In genomic region chr1:81307407-81307806, GRCm38 (mm10) we compare ENCODE assay signal across 13 mouse cellular contexts.
DNase-seq lines count a peak whose midpoint lies in the region; ATAC-seq and TF ChIP-seq lines count a peak whose summit lies in the region.
"Had no signal": no experiment of that assay in that cellular context is flagged by ENCODE, and none has a peak within 500 bp of the region (broad histone marks: within the 10 kb centered on the region; RNA-seq: fewer than 3 reads in every experiment).

No protein-coding gene starts in this region.

- ATAC-seq in lung, postnatal 0 days, result no peak
- ATAC-seq: CD4-positive, CD25-positive, alpha-beta regulatory T cell, adult 4 months; liver, embryonic 12.5 days had no signal

- H3K79me2 ChIP-seq in heart, adult 2 months (replicated peaks; ENCODE audit: control insufficient read depth, insufficient read depth, low read length), result no peaks in the 10 kb centered on the region

- no peak for DNase-seq in heart, adult 2 months
- DNase-seq in heart, postnatal 4 days, result no peak
- no peak for DNase-seq in lung, postnatal 0 days (ENCODE audit: low spot score)
- DNase-seq in lung, postnatal 4 days, result no peak
- DNase-seq in ES-CJ7 (ENCODE audit: low read depth, low spot score), result peak; percentile 33
- no peak for DNase-seq in Muller cell, postnatal 12 days (ENCODE audit: inconsistent ontology term)
- DNase-seq: adrenal gland, postnatal 25 days; layer of hippocampus, adult 9-11 months had no signal

- no peak overlapping the region for H3K27ac ChIP-seq in heart, adult 2 months
- no peak overlapping the region for H3K27ac ChIP-seq in lung, postnatal 0 days (ENCODE audit: low read length)
- H3K27ac ChIP-seq in cortical plate, adult 2 months (ENCODE audit: insufficient read depth, low read length), result no peak overlapping the region
- H3K27ac ChIP-seq: heart, embryonic 15.5 days; liver, embryonic 12.5 days; neural tube, embryonic 13.5 days had no signal

- H3K4me2 ChIP-seq in lung, postnatal 0 days (replicated peaks; ENCODE audit: low read depth, low read length), result no peak overlapping the region
- H3K4me2 ChIP-seq: heart, embryonic 15.5 days; liver, embryonic 12.5 days; neural tube, embryonic 13.5 days had no signal

- no peaks in the 10 kb centered on the region for H3K9me3 ChIP-seq in lung, postnatal 0 days (ENCODE audit: low read length)
- H3K9me3 ChIP-seq: heart, embryonic 15.5 days; liver, embryonic 12.5 days; neural tube, embryonic 13.5 days had no signal

- no peak overlapping the region for H3K4me3 ChIP-seq in heart, adult 2 months
- no peak overlapping the region for H3K4me3 ChIP-seq in lung, postnatal 0 days (ENCODE audit: low read depth, low read length)
- H3K4me3 ChIP-seq in cortical plate, adult 2 months (ENCODE audit: insufficient read depth, low read length), result no peak overlapping the region
- H3K4me3 ChIP-seq: heart, embryonic 15.5 days; liver, embryonic 12.5 days; neural tube, embryonic 13.5 days had no signal

- H3K9ac ChIP-seq in heart, adult 2 months (ENCODE audit: low read depth, low read length), result no peak overlapping the region
- no peak overlapping the region for H3K9ac ChIP-seq in lung, postnatal 0 days (replicated peaks; ENCODE audit: low read depth)
- H3K9ac ChIP-seq: heart, embryonic 15.5 days; liver, embryonic 12.5 days; neural tube, embryonic 13.5 days had no signal

- no peaks in the 10 kb centered on the region for H3K36me3 ChIP-seq in heart, adult 2 months (ENCODE audit: control insufficient read depth, insufficient read depth, low read length)
- no peaks in the 10 kb centered on the region for H3K36me3 ChIP-seq in lung, postnatal 0 days (ENCODE audit: insufficient read depth, low read length)
- H3K36me3 ChIP-seq: heart, embryonic 15.5 days; liver, embryonic 12.5 days; neural tube, embryonic 13.5 days had no signal

- no peak for TF ChIP-seq EP300 in heart, adult 2 months (IDR thresholded peaks at IDR 0.05; ENCODE audit: insufficient read depth, low read depth, low read length)
- TF ChIP-seq EP300 in lung, postnatal 0 days (IDR thresholded peaks at IDR 0.05), result no peak

- no peak for TF ChIP-seq POLR2A in heart, adult 2 months (IDR thresholded peaks at IDR 0.05; ENCODE audit: insufficient read depth, low read depth, low read length)
- TF ChIP-seq POLR2A in cortical plate, adult 2 months (IDR thresholded peaks at IDR 0.05; ENCODE audit: extremely low read depth, insufficient read depth, low read length), result no peak

- TF ChIP-seq CTCF in heart, adult 2 months (IDR thresholded peaks at IDR 0.05), result peak; percentile 18; the same call in 1 of the 2 replicates
- TF ChIP-seq CTCF in lung, postnatal 0 days (IDR thresholded peaks at IDR 0.05), result peak; percentile 55
- 0 out of 2 replicates have a peak, but pooled peaks have one; percentile 25 for TF ChIP-seq CTCF in cortical plate, adult 2 months (IDR thresholded peaks at IDR 0.05; ENCODE audit: extremely low read depth, insufficient read depth, low read length)

- intact Hi-C loops in heart, adult 2 months (cut with DNase I), result no loop called here

- no peaks in the 10 kb centered on the region for H3K27me3 ChIP-seq in heart, adult 2 months (ENCODE audit: control insufficient read depth, insufficient read depth, low read length)
- no peaks in the 10 kb centered on the region for H3K27me3 ChIP-seq in lung, postnatal 0 days (replicated peaks; ENCODE audit: insufficient read depth, low read length)
- H3K27me3 ChIP-seq: liver, embryonic 12.5 days had no signal

- H3K4me1 ChIP-seq in heart, adult 2 months (ENCODE audit: control insufficient read depth, insufficient read depth, low read length), result no peaks in the 10 kb centered on the region
- H3K4me1 ChIP-seq in lung, postnatal 0 days (ENCODE audit: insufficient read depth, low read depth, low read length), result no peaks in the 10 kb centered on the region
- no peaks in the 10 kb centered on the region for H3K4me1 ChIP-seq in cortical plate, adult 2 months (ENCODE audit: control insufficient read depth, insufficient read depth, low read length)
- H3K4me1 ChIP-seq: heart, embryonic 15.5 days; liver, embryonic 12.5 days; neural tube, embryonic 13.5 days had no signal
